ENCODE assay signal across 19 mouse cellular contexts in genomic region chr9:95166224-95166623, GRCm38 (mm10).
A peak's percentile ranks its signal among the peaks of the same experiment; 100 is the strongest.
DNase-seq lines count a peak whose midpoint lies in the region; ATAC-seq lines count a peak whose summit lies in the region.
"Had no signal": no experiment of that assay in that cellular context is flagged by ENCODE, and none has a peak within 500 bp of the region (broad histone marks: within the 10 kb centered on the region; RNA-seq: fewer than 3 reads in every experiment).

No protein-coding gene starts in this region.

- DNase-seq in kidney, adult 11 months = peak; percentile 19
- DNase-seq in left cerebral cortex, postnatal 10 days (ENCODE audit: extremely low spot score in 1 of 2, low spot score in 2 of 2) = peak; percentile 39 to 40
- no peak for DNase-seq in left cerebral cortex, adult 11 months (ENCODE audit: low spot score)
- peak; percentile 52 to 56 for DNase-seq in right cerebral cortex, postnatal 10 days (ENCODE audit: low spot score in 2 of 2)
- DNase-seq: heart, postnatal 36 days; layer of hippocampus, adult 9-11 months; liver, embryonic 13.5 days; lung, postnatal 14 days; thymus, adult 18-20 months had no signal

- no peak overlapping the region for H3K27ac ChIP-seq in kidney, embryonic 16.5 days (ENCODE audit: low read length)
- no peak overlapping the region; the same call in 1 of the 2 replicates for H3K27ac ChIP-seq in embryonic facial prominence, embryonic 15.5 days (replicated peaks)
- H3K27ac ChIP-seq: forebrain, embryonic 10.5 days; heart, embryonic 13.5 days; liver, embryonic 13.5 days; midbrain, embryonic 10.5 days; neural tube, embryonic 12.5 days had no signal

- ATAC-seq in kidney, embryonic 16.5 days (ENCODE audit: low FRiP score, low TSS enrichment) = no peak
- ATAC-seq in embryonic facial prominence, embryonic 15.5 days (ENCODE audit: insufficient number of reproducible peaks, low FRiP score, low TSS enrichment, low read depth) = peak; percentile 58; the same call in 1 of the 2 replicates
- no peak for ATAC-seq in megakaryocyte-erythroid progenitor cell, adult 5-6 weeks (replicated peaks; ENCODE audit: low FRiP score, low TSS enrichment, poor library complexity, severe bottlenecking)
- no peak for ATAC-seq in erythroid progenitor cell, adult 5-6 weeks (replicated peaks; ENCODE audit: low FRiP score, poor library complexity, severe bottlenecking)
- ATAC-seq: hindbrain, embryonic 16.5 days; intestine, postnatal 0 days had no signal

- 76% methylated on average over 4 of the region's 4 CpGs for WGBS in kidney, embryonic 16.5 days
- 48% methylated on average over 4 of the region's 4 CpGs for WGBS in embryonic facial prominence, embryonic 15.5 days

- no peaks in the 10 kb centered on the region for H3K36me3 ChIP-seq in kidney, embryonic 16.5 days (ENCODE audit: insufficient read depth, low read length)
- H3K36me3 ChIP-seq in embryonic facial prominence, embryonic 15.5 days = no peaks in the 10 kb centered on the region
- H3K36me3 ChIP-seq: forebrain, embryonic 10.5 days; heart, embryonic 13.5 days; liver, embryonic 13.5 days; midbrain, embryonic 10.5 days; neural tube, embryonic 12.5 days had no signal

- H3K27me3 ChIP-seq in kidney, embryonic 16.5 days (ENCODE audit: insufficient read depth, low read length) = no peaks in the 10 kb centered on the region
- no peaks in the 10 kb centered on the region; the same call in 1 of the 2 replicates for H3K27me3 ChIP-seq in embryonic facial prominence, embryonic 15.5 days
- H3K27me3 ChIP-seq: heart, embryonic 13.5 days; liver, embryonic 13.5 days; neural tube, embryonic 12.5 days had no signal

- H3K9me3 ChIP-seq in kidney, embryonic 16.5 days (ENCODE audit: low read length) = no peaks in the 10 kb centered on the region
- H3K9me3 ChIP-seq in embryonic facial prominence, embryonic 15.5 days (replicated peaks) = no peaks in the 10 kb centered on the region
- H3K9me3 ChIP-seq: forebrain, embryonic 10.5 days; heart, embryonic 13.5 days; liver, embryonic 13.5 days; midbrain, embryonic 10.5 days; neural tube, embryonic 12.5 days had no signal

- peaks cover 4% of the 10 kb centered on the region; the same call in 1 of the 2 replicates for H3K4me1 ChIP-seq in kidney, embryonic 16.5 days (ENCODE audit: insufficient read depth, low read length)
- H3K4me1 ChIP-seq in embryonic facial prominence, embryonic 15.5 days = peaks cover 4% of the 10 kb centered on the region; the same call in 1 of the 2 replicates
- H3K4me1 ChIP-seq: heart, embryonic 13.5 days; liver, embryonic 13.5 days; midbrain, embryonic 10.5 days; neural tube, embryonic 12.5 days had no signal

- intact Hi-C loops in left cerebral cortex, postnatal 10 days (cut with DNase I) = no loop called here

- no peak overlapping the region for H3K4me2 ChIP-seq in kidney, embryonic 16.5 days (replicated peaks; ENCODE audit: low read depth, low read length)
- H3K4me2 ChIP-seq in embryonic facial prominence, embryonic 15.5 days (replicated peaks) = no peak overlapping the region
- H3K4me2 ChIP-seq: heart, embryonic 13.5 days; liver, embryonic 13.5 days; neural tube, embryonic 12.5 days had no signal

- no peak overlapping the region for H3K4me3 ChIP-seq in kidney, embryonic 16.5 days (ENCODE audit: low read length)
- H3K4me3 ChIP-seq in embryonic facial prominence, embryonic 15.5 days (replicated peaks) = no peak overlapping the region
- H3K4me3 ChIP-seq: forebrain, embryonic 10.5 days; heart, embryonic 13.5 days; liver, embryonic 13.5 days; midbrain, embryonic 10.5 days; neural tube, embryonic 12.5 days had no signal

- no peak overlapping the region for H3K9ac ChIP-seq in kidney, embryonic 16.5 days (replicated peaks; ENCODE audit: low read length)
- H3K9ac ChIP-seq in embryonic facial prominence, embryonic 15.5 days = no peak overlapping the region
- H3K9ac ChIP-seq: heart, embryonic 13.5 days; liver, embryonic 13.5 days; neural tube, embryonic 12.5 days had no signal
